Mouse (Mus musculus): Measurements from ENCODE around the gene Fat3.

GRCm38 (mm10) chr9:16428589-16428988, 72.5 kb downstream of the Fat3 start:
- TF ChIP-seq CTCF (IDR thresholded peaks at IDR 0.05; ENCODE audit: borderline replicate concordance, extremely low read depth, insufficient read depth, insufficient read length) = no peak
- no peak for TF ChIP-seq POLR2A (IDR thresholded peaks at IDR 0.05; ENCODE audit: borderline replicate concordance, extremely low read depth, insufficient read depth, insufficient read length, poor library complexity, severe bottlenecking)

Measured in brain, embryonic 14.5 days (tissue).